Mouse (Mus musculus) erythroblast, embryonic 14.5 days (primary cell): ENCODE results near the gene Ehd3.

ENCODE experiments used
- GATA1 ChIP-seq: IDR thresholded peaks from 2 replicates; pipeline ENCODE4 v1.6.1; 2012; ENCODE audit warnings: low read length, inconsistent platforms, mixed read lengths
- TAL1 ChIP-seq: IDR thresholded peaks from 3 replicates; pipeline ENCODE4 v1.6.1; 2012; ENCODE audit warnings: low read length, inconsistent platforms, mixed read lengths

- TF ChIP-seq GATA1 (no peak), TAL1 (no peak)
These were observed 49.8 kb downstream of the Ehd3 start for GRCm38 (mm10) chr17:73853717-73854116.
